Mouse (Mus musculus): ENCODE measurements around the gene Zfp36l2.

DNA sequence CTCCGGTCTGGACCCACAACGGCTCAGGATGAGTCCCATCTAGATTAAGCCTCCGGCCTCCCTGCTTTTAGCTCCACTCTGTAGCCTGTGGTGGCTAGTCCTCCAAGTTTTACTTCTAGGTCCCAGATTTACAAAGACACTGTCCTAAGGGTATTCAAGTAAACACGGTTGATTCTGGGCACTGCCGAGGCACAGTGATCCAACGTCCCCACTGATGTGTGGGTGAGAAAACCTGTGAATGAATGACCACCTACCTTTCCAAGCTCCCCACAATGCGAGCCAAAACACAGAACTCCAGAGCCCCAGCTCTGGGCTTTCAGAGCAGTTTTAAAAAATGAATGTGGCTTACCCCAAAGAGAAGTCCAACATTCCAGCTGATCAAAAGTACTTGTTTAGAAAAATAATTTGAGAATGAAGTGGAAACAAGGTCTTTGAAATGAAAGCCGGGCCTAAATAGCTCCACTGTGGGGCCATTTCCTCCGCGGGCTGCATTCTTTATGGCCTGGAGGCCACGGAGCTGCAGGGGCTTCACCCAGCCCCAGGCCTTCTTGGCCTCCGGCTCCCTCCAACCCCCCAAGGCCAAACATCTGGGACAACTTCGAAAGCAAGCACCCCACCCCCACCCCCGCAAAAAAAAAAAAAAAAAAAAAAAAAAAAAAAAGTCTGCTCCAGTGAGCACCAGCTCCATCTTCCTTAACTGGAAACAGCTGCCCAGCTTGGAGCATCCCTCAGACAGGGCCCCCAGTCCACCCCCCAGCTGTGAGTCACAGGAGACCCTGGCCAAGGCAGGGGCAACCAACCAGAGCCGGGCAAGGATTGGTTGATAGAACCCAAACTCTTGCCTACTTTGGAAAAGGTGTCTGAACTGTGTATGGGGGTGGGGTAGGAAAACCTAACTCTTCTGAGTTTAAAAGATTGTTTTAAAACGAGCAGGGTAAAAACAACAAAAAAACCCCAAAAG is 5.2 kb downstream of the Zfp36l2 start:
- TF ChIP-seq CTCF (IDR thresholded peaks at IDR 0.05; ENCODE audit: borderline replicate concordance, insufficient read depth, low read length) (no peak), POLR2A (IDR thresholded peaks at IDR 0.05; ENCODE audit: low read depth, low read length) (peak; percentile 51; the same call in 1 of the 2 replicates)

All from embryonic fibroblast, embryonic 13.5 days (primary cell).